Mouse (Mus musculus) heart, postnatal 0 days (tissue): ENCODE measurements around the gene C1qtnf2.

ENCODE experiments used
- CTCF ChIP-seq: IDR thresholded peaks from 2 replicates; pipeline ENCODE4 v1.5.1; 2016; ENCODE audit warnings: antibody characterized with exemption, control low read depth, low read depth
- EP300 ChIP-seq: IDR thresholded peaks from 2 replicates; pipeline ENCODE4 v1.6.1; 2016; ENCODE audit warnings: antibody characterized with exemption, low read depth

DNA sequence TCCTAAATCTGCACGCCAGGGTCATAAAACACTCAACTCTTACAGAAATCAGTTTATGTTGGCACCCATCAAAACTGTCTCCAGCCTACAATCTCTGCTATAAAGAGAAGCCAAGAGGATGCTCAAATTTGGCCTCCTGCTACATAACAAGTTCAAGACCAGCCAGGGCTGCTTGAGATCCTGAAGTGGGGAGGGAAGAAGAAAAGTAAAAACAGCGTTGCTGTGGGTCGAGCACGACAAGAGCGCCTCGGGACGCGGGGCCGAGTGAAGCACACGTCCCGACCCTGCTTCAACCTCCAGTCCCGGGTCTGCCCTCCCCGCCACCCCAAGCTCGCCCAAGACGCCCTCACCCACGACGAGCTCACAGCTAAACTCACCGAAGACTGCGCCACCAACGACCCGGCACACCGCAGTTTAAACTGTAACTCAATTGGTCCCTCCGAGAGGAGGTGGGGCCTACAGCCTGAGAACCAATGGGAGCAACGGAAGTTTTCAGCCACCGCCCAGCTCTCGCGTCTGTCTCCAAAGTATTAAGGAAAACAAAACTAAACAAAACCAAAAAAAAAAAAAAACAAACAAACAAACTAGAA, 48.2 kb upstream of the C1qtnf2 start, which contains the start of gene Pttg1:
- no peak for TF ChIP-seq CTCF
- TF ChIP-seq EP300 = no peak
